Mouse (Mus musculus): ENCODE measurements around the gene Kbtbd13.

DNA sequence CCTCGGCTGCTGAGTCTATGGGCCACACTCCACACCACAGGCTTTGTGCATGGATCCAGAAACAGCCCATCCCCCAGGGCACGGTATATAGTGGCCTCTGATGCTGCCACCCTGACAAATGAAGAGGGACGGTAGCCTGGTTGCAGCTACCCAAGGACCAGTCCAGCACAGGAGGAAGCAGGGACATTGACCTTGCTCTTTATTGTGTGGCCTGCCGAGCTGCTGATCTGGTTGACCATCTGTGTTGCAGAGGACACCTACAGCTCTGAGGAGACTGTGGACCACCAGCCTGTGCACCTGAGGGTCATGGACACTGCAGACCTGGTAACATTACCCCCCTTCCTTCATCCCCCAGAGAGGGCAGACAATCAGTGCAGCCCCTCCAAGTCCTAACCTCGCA lies 15.9 kb upstream of the Kbtbd13 start:
- no peak for TF ChIP-seq POLR2A (IDR thresholded peaks at IDR 0.05; ENCODE audit: borderline replicate concordance, control insufficient read depth, low read depth, low read length)
- TF ChIP-seq CTCF (IDR thresholded peaks at IDR 0.05; ENCODE audit: control insufficient read depth, insufficient read depth, low read length): no peak
